33 mouse cellular contexts compared by ENCODE assay signal in the genomic region with DNA sequence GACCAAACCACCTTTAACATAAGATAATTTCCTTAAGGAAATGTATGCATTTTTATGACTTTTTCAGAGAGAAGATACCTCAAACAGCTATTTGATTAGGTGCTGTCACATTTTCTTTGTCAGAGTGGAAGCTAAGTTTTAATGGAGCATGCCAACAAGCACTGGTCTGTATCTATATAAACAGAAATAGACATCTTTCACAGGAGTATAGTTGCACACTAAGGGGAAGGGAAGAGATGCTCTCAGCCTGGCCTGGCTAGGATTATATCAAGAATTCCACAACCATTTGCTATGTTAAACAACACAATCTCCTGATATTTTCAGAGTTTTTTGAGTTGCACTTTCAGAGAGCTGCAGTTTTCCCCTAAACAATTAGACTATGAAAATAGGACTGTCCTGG.
"Had no signal": no experiment of that assay in that cellular context is flagged by ENCODE, and none has a peak within 500 bp of the region (broad histone marks: within the 10 kb centered on the region; RNA-seq: fewer than 3 reads in every experiment).

No protein-coding gene starts in this region.

- H3K4me1 ChIP-seq: limb, embryonic 10.5 days; limb, embryonic 12.5 days; limb, embryonic 13.5 days; limb, embryonic 15.5 days; liver, embryonic 12.5 days; liver, embryonic 13.5 days; liver, embryonic 15.5 days; lung, embryonic 15.5 days; megakaryocyte, embryonic 14.5 days; midbrain, embryonic 10.5 days; midbrain, embryonic 13.5 days; midbrain, embryonic 15.5 days; neural tube, embryonic 12.5 days; neural tube, embryonic 13.5 days had no signal

- ATAC-seq: liver, embryonic 12.5 days; liver, postnatal 0 days; lung, postnatal 0 days; midbrain, embryonic 13.5 days; midbrain, embryonic 15.5 days; midbrain, embryonic 16.5 days had no signal

- H3K27me3 ChIP-seq: limb, embryonic 12.5 days; limb, embryonic 13.5 days; limb, embryonic 15.5 days; liver, embryonic 12.5 days; liver, embryonic 13.5 days; liver, embryonic 15.5 days; lung, embryonic 15.5 days; megakaryocyte, embryonic 14.5 days; midbrain, embryonic 12.5 days; midbrain, embryonic 13.5 days; midbrain, embryonic 15.5 days; neural tube, embryonic 12.5 days; neural tube, embryonic 13.5 days had no signal

- H3K9ac ChIP-seq: limb, embryonic 12.5 days; limb, embryonic 13.5 days; limb, embryonic 15.5 days; liver, embryonic 12.5 days; liver, embryonic 13.5 days; liver, embryonic 14.5 days; liver, embryonic 15.5 days; liver, postnatal 0 days; lung, embryonic 14.5 days; lung, embryonic 15.5 days; midbrain, embryonic 12.5 days; midbrain, embryonic 13.5 days; midbrain, embryonic 15.5 days; neural tube, embryonic 12.5 days; neural tube, embryonic 13.5 days had no signal

- H3K9me3 ChIP-seq: limb, embryonic 10.5 days; limb, embryonic 12.5 days; limb, embryonic 13.5 days; limb, embryonic 15.5 days; liver, embryonic 12.5 days; liver, embryonic 13.5 days; liver, embryonic 15.5 days; lung, embryonic 15.5 days; megakaryocyte, embryonic 14.5 days; midbrain, embryonic 10.5 days; midbrain, embryonic 12.5 days; midbrain, embryonic 13.5 days; midbrain, embryonic 15.5 days; neural tube, embryonic 12.5 days; neural tube, embryonic 13.5 days had no signal

- H3K27ac ChIP-seq: limb, embryonic 10.5 days; limb, embryonic 12.5 days; limb, embryonic 13.5 days; limb, embryonic 15.5 days; liver, embryonic 12.5 days; liver, embryonic 13.5 days; liver, embryonic 14.5 days; liver, embryonic 15.5 days; lung, embryonic 15.5 days; macrophage; midbrain, embryonic 10.5 days; midbrain, embryonic 12.5 days; midbrain, embryonic 13.5 days; midbrain, embryonic 15.5 days; neural tube, embryonic 12.5 days; neural tube, embryonic 13.5 days had no signal

- H3K4me3 ChIP-seq: limb, embryonic 10.5 days; limb, embryonic 12.5 days; limb, embryonic 13.5 days; limb, embryonic 15.5 days; liver, embryonic 12.5 days; liver, embryonic 13.5 days; liver, embryonic 15.5 days; lung, embryonic 15.5 days; megakaryocyte, embryonic 14.5 days; midbrain, embryonic 10.5 days; midbrain, embryonic 12.5 days; midbrain, embryonic 13.5 days; midbrain, embryonic 15.5 days; myocyte; neural tube, embryonic 12.5 days; neural tube, embryonic 13.5 days had no signal

- DNase-seq: left cerebral cortex, postnatal 4 days; liver; liver, embryonic 13.5 days; liver, postnatal 0 days; lung, adult 18-20 months; lung, adult 2 months; lung, embryonic 14.5 days; lung, postnatal 10 days; lung, postnatal 14 days; lung, postnatal 36 days; lung, postnatal 4 days; midbrain, embryonic 14.5 days had no signal

- H3K36me3 ChIP-seq: limb, embryonic 10.5 days; limb, embryonic 12.5 days; limb, embryonic 13.5 days; limb, embryonic 15.5 days; liver, embryonic 12.5 days; liver, embryonic 13.5 days; liver, embryonic 15.5 days; lung, embryonic 15.5 days; midbrain, embryonic 10.5 days; midbrain, embryonic 12.5 days; midbrain, embryonic 13.5 days; midbrain, embryonic 15.5 days; neural tube, embryonic 12.5 days; neural tube, embryonic 13.5 days had no signal

- H3K4me2 ChIP-seq: limb, embryonic 12.5 days; limb, embryonic 13.5 days; limb, embryonic 15.5 days; liver, embryonic 11.5 days; liver, embryonic 12.5 days; liver, embryonic 13.5 days; liver, embryonic 15.5 days; lung, embryonic 14.5 days; lung, embryonic 15.5 days; midbrain, embryonic 11.5 days; midbrain, embryonic 12.5 days; midbrain, embryonic 13.5 days; midbrain, embryonic 15.5 days; neural tube, embryonic 12.5 days; neural tube, embryonic 13.5 days had no signal
